Mouse (Mus musculus): ENCODE data around the gene Acbd3.

DNA sequence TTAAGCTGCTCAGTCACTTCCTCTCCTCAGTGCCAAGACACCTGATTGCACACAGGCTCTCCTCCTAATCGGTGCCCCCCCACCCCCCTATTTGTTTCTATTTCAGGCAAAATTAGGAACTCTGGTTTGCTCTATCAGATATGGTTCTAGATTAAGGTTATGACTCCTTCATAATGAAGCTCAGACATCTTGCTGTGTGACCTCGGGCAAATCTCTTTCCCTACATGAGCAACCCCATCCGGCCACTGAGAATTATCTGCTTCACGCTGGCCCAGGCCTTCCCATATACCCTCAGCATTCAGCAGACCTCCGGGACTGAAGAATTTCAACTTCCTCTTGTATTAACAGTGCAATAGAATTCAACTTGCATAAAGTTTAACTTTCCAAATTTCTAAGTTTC is 73.4 kb downstream of the Acbd3 start:
- TF ChIP-seq POLR2A (IDR thresholded peaks at IDR 0.05; ENCODE audit: borderline replicate concordance, insufficient read depth, low read length) (no peak), CTCF (IDR thresholded peaks at IDR 0.05; ENCODE audit: borderline replicate concordance, insufficient read depth, low read depth, low read length) (no peak)
